Mouse (Mus musculus): ENCODE results near the gene Morc2a.

GRCm38 (mm10) chr11:3735715-3736114 lies 86.7 kb downstream of the Morc2a start:
- TF ChIP-seq CTCF (IDR thresholded peaks at IDR 0.05; ENCODE audit: low read depth, low read length) (no peak), POLR2A (IDR thresholded peaks at IDR 0.05; ENCODE audit: insufficient read depth, low read length) (no peak)

Measured in ES-Bruce4 (cell line).